Mouse (Mus musculus) adipocyte (in vitro differentiated cells): ENCODE results near the gene Cep57l1.

Source experiments
- DNase-seq: peaks from one replicate; pipeline ENCODE4 v3.0.0-alpha.2; 2016; ENCODE audit warnings: low spot score

Gene Cep57l1

GRCm38 (mm10) chr10:41816516-41816915, 6.8 kb upstream of the Cep57l1 start:
- DNase-seq = no peak

- no peak for DNase-seq
Observed at GRCm38 (mm10) chr10:41814305-41814853, 4.7 kb upstream of the Cep57l1 start.

- DNase-seq = no peak
Observed at GRCm38 (mm10) chr10:41812566-41812965, 2.9 kb upstream of the Cep57l1 start.

DNA sequence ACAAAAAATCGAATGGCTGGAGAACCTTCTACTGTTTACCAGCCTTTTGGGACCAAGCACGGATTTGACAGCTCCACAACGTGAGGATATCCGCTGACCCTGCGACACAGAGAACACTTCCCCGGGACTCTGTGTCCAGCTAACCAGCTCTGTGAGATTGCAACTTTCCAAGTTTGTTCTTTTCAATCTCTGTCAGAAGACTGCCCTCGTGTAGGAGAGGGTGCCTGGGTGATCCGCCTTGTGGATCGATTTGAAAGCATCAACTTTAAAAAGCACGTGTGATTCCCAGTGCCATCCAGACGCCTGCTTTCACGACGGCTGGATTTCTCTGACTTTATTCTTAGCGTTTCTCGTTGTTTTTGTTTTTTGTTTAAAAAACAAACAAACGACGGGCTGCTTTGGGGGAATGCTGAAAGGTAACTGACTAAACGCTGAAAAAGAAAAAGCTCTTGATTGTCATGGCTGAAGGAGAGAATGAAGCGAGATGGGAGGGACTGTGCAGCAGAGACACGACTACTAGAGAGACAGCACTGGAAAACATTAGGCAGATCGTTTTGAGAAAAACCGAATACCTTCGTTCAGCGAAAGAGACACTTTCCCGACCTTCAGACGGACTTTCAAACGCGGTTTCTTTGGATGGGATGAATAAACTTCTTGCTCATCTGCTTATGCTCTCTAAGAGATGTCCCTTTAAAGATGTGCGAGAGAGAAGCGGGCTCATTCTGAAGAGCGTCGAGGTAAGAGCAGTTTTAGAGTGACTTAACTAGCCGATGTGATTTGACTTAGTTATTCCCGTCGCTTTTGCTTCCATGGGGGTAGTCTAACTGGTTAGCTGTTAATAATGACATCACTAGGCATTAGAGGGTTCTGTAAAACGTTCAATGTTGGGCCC, 1.1 kb upstream of the Cep57l1 start:
- no peak for DNase-seq

DNA sequence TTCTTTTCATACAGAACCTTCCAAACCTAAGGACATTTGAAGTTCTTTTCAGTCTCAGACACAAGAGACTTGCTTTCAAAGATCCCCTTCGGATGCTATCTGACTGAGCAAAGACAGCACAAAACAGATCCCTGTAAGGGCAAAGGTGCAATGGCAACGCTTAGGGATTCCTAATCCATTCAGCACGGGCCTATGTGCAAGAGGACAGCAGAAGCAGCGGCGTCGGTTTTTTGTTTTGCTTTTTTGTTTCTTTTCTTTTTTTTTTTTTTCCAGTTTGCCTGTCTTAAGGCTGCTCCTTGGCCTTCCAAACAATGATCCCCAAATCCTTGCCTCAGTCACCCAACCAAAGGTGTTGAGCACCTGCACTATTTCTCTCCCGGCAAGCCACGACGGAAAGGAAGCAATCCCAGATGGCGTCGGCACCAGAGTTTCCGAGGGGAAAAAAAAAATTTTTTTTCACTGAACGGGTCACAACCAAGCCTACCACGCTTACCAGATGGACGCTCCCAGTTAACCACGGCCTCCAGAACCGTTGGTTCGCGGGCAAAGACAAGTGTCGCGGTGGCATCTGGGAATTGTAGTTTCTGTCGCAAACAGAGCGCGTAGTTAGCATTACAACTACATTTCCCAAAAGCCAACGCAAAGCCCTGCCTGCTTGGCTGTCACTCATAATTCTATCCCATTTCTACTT, 446 bp downstream of the Cep57l1 start:
- peak; percentile 45 for DNase-seq

GRCm38 (mm10) chr10:41805729-41806355, 3.8 kb downstream of the Cep57l1 start:
- DNase-seq = peak; percentile 9

- no peak for DNase-seq
Observed at GRCm38 (mm10) chr10:41804711-41805110, 5.0 kb downstream of the Cep57l1 start.

DNA sequence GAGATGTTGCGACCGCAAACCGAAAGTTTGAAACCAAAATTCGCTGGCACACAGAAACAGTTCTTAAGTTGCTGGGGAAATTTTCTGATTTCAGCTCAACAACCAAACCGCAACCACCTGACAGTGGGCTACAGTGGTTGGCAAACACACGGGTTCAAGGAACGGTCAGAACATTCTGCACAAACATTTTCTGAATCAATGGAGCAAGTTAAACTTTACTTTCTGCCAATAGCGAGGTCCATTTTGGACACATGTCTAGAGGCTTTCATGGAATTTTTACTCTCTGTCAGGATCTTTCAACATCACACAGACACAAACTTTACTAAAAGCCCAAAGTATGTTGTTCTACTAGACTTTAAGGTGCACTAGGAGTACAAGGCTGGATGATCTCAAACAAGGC, 6.2 kb downstream of the Cep57l1 start:
- DNase-seq = no peak

DNA sequence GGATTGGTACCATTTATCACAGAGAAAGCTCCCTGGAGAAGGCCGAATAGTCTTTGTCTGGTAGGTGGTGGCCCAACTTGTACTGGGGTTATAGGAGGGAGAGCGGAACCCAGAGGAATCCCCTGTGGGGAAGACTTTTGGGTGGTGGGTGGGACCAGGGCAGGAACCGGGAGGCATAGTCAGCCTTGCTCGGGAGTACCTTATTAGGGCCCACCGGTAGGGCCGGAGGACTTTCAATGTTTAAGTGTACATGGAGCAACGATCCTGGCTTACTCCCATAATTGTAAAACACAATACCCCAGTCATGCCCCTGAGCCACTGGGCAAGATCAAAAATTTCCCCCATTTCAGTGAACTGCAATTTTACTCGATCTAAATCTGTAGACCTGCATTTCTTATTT, 12.4 kb downstream of the Cep57l1 start:
- no peak for DNase-seq

DNA sequence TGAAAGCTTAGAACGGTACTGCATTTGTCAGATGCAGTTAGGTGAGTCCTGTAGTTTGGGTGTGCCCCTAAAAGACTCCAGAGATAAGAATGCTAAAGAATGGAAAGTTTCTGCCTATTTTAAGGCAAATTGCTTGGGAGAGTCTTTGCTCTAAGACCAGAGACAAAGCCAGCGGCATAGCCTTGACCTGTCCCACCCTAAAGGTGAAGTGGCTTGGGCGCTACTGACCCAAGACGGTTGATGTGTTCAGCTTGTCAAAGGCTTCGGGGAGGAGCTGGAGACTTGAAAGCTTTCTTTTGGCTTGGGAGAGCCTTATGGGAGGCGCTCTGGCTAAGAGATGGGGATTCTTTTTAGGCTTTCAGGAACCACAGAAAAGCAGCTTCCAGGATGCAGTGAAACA, 17.3 kb downstream of the Cep57l1 start:
- no peak for DNase-seq

GRCm38 (mm10) chr10:41767254-41767653, 42.4 kb downstream of the Cep57l1 start:
- DNase-seq = no peak

- DNase-seq = no peak
Observed at GRCm38 (mm10) chr10:41766280-41766679, 43.4 kb downstream of the Cep57l1 start.

DNA sequence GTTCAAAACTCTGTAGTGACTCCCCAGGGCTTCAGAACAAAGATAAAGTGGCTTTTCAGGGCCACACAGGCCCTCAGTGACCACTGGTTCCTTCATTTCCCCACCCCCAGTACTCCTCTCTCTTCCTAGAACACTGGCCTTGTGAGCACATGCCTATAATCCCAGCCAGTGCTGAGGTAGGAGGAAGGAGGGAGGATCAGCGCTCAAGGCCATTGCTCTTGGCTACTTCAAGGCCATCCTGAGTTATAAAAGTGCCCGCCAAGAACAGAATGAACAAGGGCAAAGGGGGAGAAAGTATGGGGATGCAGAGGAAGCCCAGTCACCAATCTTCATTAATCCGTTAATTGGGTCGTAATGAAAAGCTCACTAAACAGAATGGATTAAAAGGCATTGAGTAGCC, 44.1 kb downstream of the Cep57l1 start:
- DNase-seq = no peak

GRCm38 (mm10) chr10:41763741-41764385, 45.8 kb downstream of the Cep57l1 start:
- DNase-seq = no peak

DNA sequence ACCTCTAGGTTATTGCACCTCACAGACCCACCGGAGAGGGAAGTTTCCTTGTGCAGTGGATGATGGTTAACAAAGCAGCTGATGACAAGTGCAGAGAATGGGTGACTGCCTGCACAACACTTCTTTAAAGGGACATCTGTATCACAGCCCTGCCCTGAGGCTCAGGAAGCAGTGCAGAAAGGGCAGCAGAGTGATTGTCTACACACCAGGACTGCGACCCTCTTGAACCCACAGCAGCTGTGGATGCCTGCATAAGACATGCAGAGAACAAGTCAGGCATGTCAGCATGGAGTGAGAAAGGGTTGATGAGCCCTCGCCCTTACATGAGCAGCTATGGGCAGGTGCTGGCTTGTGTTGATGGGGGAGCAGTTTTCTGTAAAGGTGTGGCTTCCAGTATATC, 48.8 kb downstream of the Cep57l1 start:
- no peak for DNase-seq

DNA sequence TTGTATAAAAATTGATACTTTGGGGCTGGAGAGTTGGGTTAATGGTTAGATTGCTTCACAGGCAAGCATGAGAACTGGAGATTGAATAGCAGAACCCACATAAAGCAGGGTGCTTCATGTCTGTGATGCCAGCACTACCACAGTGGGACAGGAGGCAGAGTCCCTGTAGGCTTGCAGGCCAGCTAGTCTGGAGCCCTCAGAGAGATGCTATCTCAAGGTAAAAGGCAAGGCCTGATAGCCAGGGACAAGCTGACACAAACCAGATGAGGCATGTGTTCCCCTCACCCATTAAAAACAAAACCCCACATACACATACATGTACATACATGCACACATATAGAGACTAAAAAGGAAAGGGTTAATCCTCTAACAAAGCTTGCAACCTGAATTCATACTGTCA, 51.6 kb downstream of the Cep57l1 start:
- DNase-seq = no peak

DNA sequence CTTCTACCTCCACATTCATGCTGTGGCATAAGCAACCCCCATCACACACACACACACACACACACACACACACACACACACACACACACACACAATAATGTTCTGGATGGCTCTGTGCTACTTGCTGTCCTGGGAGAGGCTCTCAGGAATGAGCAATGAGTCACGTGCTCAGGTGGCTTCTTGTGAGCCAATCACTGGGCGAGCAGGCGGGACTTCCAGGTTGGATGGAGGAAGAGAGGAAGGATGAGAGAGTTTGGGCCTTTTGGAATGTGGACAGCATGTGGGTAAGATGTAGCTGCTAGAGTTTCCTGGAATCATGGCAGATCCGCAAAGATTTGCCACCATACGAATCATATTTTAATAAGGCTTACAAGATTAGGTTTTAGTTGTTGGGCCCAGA, 52.4 kb downstream of the Cep57l1 start:
- no peak for DNase-seq

GRCm38 (mm10) chr10:41751867-41752480, 57.7 kb downstream of the Cep57l1 start:
- no peak for DNase-seq

GRCm38 (mm10) chr10:41749306-41749705, 60.4 kb downstream of the Cep57l1 start:
- DNase-seq = no peak

DNA sequence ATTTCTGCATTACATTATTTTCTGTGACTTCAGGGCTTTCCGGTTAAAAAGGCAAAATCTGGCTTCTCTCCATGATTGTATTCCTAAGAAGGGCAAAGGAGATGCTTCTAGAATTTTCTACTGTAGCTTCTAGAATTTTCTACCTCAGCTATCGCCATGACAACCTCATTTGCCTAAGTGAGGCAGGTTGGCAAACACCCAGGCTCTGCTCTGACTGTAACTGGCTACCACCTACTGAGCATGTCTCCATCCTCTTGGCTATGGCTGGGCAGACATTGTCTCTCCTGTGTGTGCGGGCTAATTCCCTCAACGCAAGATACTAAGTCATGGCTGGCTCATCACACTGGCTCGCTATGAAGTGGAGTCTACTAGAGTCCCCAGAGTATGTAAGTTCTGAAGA, 63.1 kb downstream of the Cep57l1 start:
- peak; percentile 7 for DNase-seq

DNA sequence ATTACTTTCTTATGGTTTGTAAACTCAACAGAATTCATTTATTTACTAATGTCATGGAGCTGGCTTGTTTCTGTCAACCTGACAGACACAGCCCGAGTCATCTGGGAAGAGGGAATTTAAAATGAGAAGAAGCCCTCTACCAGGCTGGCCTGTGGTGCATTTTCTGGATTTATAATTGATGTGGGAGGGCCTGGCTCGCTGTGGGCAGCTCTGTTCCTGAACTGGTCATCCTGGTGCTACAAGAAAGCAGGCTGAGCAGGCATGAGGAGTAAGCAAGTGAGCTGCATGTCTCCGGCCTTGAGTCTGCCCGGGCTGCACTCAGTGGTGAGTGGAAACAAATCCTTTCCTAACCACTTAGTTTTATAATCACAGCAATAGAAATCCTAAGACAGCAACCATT, 65.7 kb downstream of the Cep57l1 start:
- no peak for DNase-seq

GRCm38 (mm10) chr10:41740221-41740620, 69.5 kb downstream of the Cep57l1 start:
- DNase-seq = peak; percentile 4
